Mouse (Mus musculus): ENCODE data around the gene Tbx20. TPM values are rescaled to one million over a fixed set of nuclear protein-coding genes. Genes with fewer than 3 reads are reported as not detected.

Gene Tbx20
- 0.19 and 0.57 TPM in 2 replicates for polyA plus RNA-seq (2014; fragmentation: Nextera tagmentation; extraction: Ambion mirVana)

DNA sequence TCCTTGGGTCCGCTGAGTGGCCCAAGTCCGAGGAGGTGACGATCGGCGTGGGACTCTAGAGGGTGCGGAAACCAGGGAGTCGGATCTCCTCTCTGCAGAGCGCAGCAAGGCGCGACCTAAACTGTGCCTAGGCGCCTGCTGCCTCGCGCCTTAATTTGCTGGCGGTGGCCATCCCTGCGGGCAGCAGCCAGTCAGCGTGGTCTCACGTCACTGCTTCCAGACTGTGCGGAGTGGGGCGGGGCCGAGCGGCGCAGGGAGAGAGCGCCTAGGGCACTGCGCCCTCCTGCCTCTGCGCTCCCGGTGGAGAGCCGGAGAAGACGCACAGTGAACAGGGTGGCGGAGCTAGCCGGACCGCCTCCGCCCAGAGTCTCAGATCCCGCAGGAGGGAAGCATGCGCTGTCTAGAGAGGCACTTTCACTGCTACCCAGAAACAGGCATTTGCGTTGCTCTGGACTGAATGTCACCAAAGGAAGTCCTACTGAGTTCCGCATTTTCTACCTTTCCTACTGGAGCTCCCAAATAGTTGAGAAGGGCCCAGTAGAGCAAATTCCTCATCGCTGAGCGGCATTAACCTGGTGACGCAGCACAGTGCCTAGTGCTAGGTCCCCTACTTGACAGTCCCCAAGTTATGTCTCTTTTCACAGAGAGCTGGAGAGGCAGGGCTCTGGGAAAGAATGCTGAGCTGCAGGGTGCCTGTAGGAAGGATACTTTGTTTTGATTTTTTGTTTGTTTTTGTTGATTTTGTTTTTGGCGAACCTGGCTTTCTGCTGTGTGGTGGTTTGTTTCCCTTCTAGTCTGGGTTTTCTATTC lies at the start of gene Tbx20:
Tbx20 (minus strand) TSS at position 144 of the 810 bp plus-strand sequence.
- Histone ChIP-seq H3K36me3 (ENCODE audit: control insufficient read depth, insufficient read depth, low read length) (no peaks in the 10 kb centered on the region), H3K9ac (replicated peaks; ENCODE audit: low read depth, low read length) (no peak within 1 kb of the TSS), H3K4me2 (replicated peaks; ENCODE audit: low read depth, low read length) (peak within 1 kb of the TSS; percentile 44), H3K4me1 (ENCODE audit: control insufficient read depth, insufficient read depth, low read length) (peaks cover 4% of the 10 kb centered on the region; the same call in 1 of the 2 replicates), H3K9me3 (ENCODE audit: control insufficient read depth, low read depth, low read length) (no peaks in the 10 kb centered on the region), H3K27ac (ENCODE audit: low read length) (no peak within 1 kb of the TSS), H3K4me3 (ENCODE audit: low read depth, low read length) (peak within 1 kb of the TSS; percentile 26), H3K27me3 (ENCODE audit: control insufficient read depth, insufficient read depth, low read length) (peaks cover 74% of the 10 kb centered on the region)
- ATAC-seq (ENCODE audit: insufficient number of reproducible peaks, insufficient read depth, low FRiP score, low read depth): peak; percentile 87
- under 1% methylated on average over 40 of the region's 40 CpGs for WGBS

- Histone ChIP-seq H3K4me1 (ENCODE audit: control insufficient read depth, insufficient read depth, low read length) (no peaks in the 10 kb centered on the region), H3K9ac (replicated peaks; ENCODE audit: low read depth, low read length) (no peak overlapping the region), H3K4me2 (replicated peaks; ENCODE audit: low read depth, low read length) (no peak overlapping the region), H3K27me3 (ENCODE audit: control insufficient read depth, insufficient read depth, low read length) (no peaks in the 10 kb centered on the region), H3K27ac (ENCODE audit: low read length) (no peak overlapping the region), H3K9me3 (ENCODE audit: control insufficient read depth, low read depth, low read length) (no peaks in the 10 kb centered on the region), H3K4me3 (ENCODE audit: low read depth, low read length) (no peak overlapping the region), H3K36me3 (ENCODE audit: control insufficient read depth, insufficient read depth, low read length) (no peaks in the 10 kb centered on the region)
- no peak for ATAC-seq (ENCODE audit: insufficient number of reproducible peaks, insufficient read depth, low FRiP score, low read depth)
- WGBS: 79% methylated on average over 3 of the region's 3 CpGs
These were observed 44.4 kb upstream of the Tbx20 start for GRCm38 (mm10) chr9:24818511-24818910.

DNA sequence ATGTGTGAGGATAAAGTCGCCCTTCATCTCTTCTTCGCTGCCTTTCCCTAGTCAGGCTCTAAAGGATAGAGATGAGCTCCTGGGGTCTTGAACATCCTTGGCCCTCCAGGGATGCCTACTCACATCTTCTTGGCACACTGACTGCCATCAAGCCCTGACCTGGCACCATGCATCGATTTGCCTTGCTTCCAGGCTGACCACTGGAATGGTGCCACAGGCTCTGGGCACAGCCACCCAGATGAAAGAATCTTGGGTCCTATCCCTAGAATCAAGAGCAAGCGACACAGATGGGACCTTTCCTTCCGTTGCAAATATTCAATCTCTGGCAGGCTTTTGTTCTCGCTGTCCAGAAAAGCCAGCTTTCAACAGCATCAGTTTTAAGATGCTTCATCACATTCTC lies 38.4 kb upstream of the Tbx20 start:
- no peaks in the 10 kb centered on the region for H3K9me3 ChIP-seq (ENCODE audit: control insufficient read depth, low read depth, low read length)
- H3K4me2 ChIP-seq (replicated peaks; ENCODE audit: low read depth, low read length): no peak overlapping the region
- no peak overlapping the region for H3K4me3 ChIP-seq (ENCODE audit: low read depth, low read length)
- H3K4me1 ChIP-seq (ENCODE audit: control insufficient read depth, insufficient read depth, low read length): no peaks in the 10 kb centered on the region
- no peak for ATAC-seq (ENCODE audit: insufficient number of reproducible peaks, insufficient read depth, low FRiP score, low read depth)
- 92% methylated on average over 6 of the region's 6 CpGs for WGBS
- no peak overlapping the region for H3K27ac ChIP-seq (ENCODE audit: low read length)
- no peaks in the 10 kb centered on the region for H3K36me3 ChIP-seq (ENCODE audit: control insufficient read depth, insufficient read depth, low read length)
- no peak overlapping the region for H3K9ac ChIP-seq (replicated peaks; ENCODE audit: low read depth, low read length)
- no peaks in the 10 kb centered on the region for H3K27me3 ChIP-seq (ENCODE audit: control insufficient read depth, insufficient read depth, low read length)

DNA sequence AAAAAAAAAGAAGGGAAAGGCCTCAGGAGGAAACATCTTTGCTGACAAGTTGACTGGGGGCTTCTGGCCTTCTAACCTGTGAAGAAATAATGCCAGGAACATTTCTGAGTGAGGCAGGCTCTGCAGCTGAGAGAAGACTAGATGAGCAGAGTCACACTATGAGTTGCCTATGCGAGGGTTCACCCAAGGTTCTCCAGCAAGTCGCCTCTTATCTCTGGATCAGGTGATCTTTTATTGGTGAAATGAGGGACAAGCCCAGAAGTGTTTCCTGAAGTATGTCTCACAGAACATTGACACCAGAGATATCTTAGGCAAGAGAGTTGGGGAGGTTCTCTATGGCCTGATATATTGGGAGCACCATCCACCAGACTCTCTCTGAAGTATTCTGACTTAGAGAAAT lies 18.0 kb upstream of the Tbx20 start:
- Histone ChIP-seq H3K4me1 (ENCODE audit: control insufficient read depth, insufficient read depth, low read length) (no peaks in the 10 kb centered on the region), H3K9ac (replicated peaks; ENCODE audit: low read depth, low read length) (no peak overlapping the region)
- 87% methylated on average over 2 of the region's 2 CpGs for WGBS

DNA sequence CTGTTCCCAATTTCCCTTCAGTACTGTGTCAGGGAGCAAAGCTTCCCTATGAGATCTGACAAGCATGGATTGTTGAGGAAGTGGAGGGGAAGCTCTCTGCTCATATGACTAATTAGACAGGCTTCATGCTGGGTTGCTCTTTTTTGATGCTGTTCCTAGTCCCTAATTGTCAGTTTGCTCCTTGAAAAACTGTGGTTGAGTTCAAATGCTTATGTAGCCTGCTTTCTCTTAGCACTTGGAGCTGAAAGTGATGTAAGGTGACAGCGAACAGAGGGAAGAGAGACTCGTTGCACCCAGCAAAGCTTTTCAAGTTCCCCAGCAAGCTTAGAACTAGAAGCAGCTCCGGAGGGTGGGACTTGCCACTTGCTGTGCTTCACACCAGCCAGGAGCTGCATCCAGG lies 15.3 kb upstream of the Tbx20 start:
- H3K4me1 ChIP-seq (ENCODE audit: control insufficient read depth, insufficient read depth, low read length): no peaks in the 10 kb centered on the region
- H3K4me2 ChIP-seq (replicated peaks; ENCODE audit: low read depth, low read length): no peak overlapping the region
- H3K9ac ChIP-seq (replicated peaks; ENCODE audit: low read depth, low read length): no peak overlapping the region
- H3K4me3 ChIP-seq (ENCODE audit: low read depth, low read length): no peak overlapping the region
- 43% methylated on average over 3 of the region's 3 CpGs for WGBS
- H3K27ac ChIP-seq (ENCODE audit: low read length): no peak overlapping the region
- no peaks in the 10 kb centered on the region for H3K9me3 ChIP-seq (ENCODE audit: control insufficient read depth, low read depth, low read length)
- no peaks in the 10 kb centered on the region for H3K27me3 ChIP-seq (ENCODE audit: control insufficient read depth, insufficient read depth, low read length)
- H3K36me3 ChIP-seq (ENCODE audit: control insufficient read depth, insufficient read depth, low read length): no peaks in the 10 kb centered on the region
- ATAC-seq (ENCODE audit: insufficient number of reproducible peaks, insufficient read depth, low FRiP score, low read depth): no peak

More for the DNA sequence above, 18.0 kb upstream of the Tbx20 start:
- no peaks in the 10 kb centered on the region for H3K36me3 ChIP-seq (ENCODE audit: control insufficient read depth, insufficient read depth, low read length)
- H3K4me3 ChIP-seq (ENCODE audit: low read depth, low read length): no peak overlapping the region
- ATAC-seq (ENCODE audit: insufficient number of reproducible peaks, insufficient read depth, low FRiP score, low read depth): no peak
- no peaks in the 10 kb centered on the region for H3K9me3 ChIP-seq (ENCODE audit: control insufficient read depth, low read depth, low read length)
- H3K27me3 ChIP-seq (ENCODE audit: control insufficient read depth, insufficient read depth, low read length): no peaks in the 10 kb centered on the region
- no peak overlapping the region for H3K27ac ChIP-seq (ENCODE audit: low read length)
- H3K4me2 ChIP-seq (replicated peaks; ENCODE audit: low read depth, low read length): no peak overlapping the region

GRCm38 (mm10) chr9:24782338-24782737 lies 8.2 kb upstream of the Tbx20 start:
- Histone ChIP-seq H3K4me1 (ENCODE audit: control insufficient read depth, insufficient read depth, low read length) (peaks cover 8% of the 10 kb centered on the region; the same call in 1 of the 2 replicates), H3K36me3 (ENCODE audit: control insufficient read depth, insufficient read depth, low read length) (no peaks in the 10 kb centered on the region), H3K4me3 (ENCODE audit: low read depth, low read length) (no peak overlapping the region), H3K27ac (ENCODE audit: low read length) (no peak overlapping the region), H3K4me2 (replicated peaks; ENCODE audit: low read depth, low read length) (no peak overlapping the region), H3K27me3 (ENCODE audit: control insufficient read depth, insufficient read depth, low read length) (peaks cover 47% of the 10 kb centered on the region), H3K9ac (replicated peaks; ENCODE audit: low read depth, low read length) (no peak overlapping the region), H3K9me3 (ENCODE audit: control insufficient read depth, low read depth, low read length) (no peaks in the 10 kb centered on the region)
- WGBS: 39% methylated on average over 3 of the region's 3 CpGs
- ATAC-seq (ENCODE audit: insufficient number of reproducible peaks, insufficient read depth, low FRiP score, low read depth): no peak

- peaks cover 56% of the 10 kb centered on the region for H3K27me3 ChIP-seq (ENCODE audit: control insufficient read depth, insufficient read depth, low read length)
- no peak overlapping the region for H3K9ac ChIP-seq (replicated peaks; ENCODE audit: low read depth, low read length)
These were observed 6.9 kb upstream of the Tbx20 start for GRCm38 (mm10) chr9:24780929-24781441.

GRCm38 (mm10) chr9:24780391-24780928 lies 6.4 kb upstream of the Tbx20 start:
- no peak for ATAC-seq (ENCODE audit: insufficient number of reproducible peaks, insufficient read depth, low FRiP score, low read depth)
- Histone ChIP-seq H3K36me3 (ENCODE audit: control insufficient read depth, insufficient read depth, low read length) (no peaks in the 10 kb centered on the region), H3K9ac (replicated peaks; ENCODE audit: low read depth, low read length) (no peak overlapping the region), H3K4me3 (ENCODE audit: low read depth, low read length) (peak overlapping the region; percentile 24; the same call in 1 of the 2 replicates), H3K4me1 (ENCODE audit: control insufficient read depth, insufficient read depth, low read length) (peaks cover 9% of the 10 kb centered on the region; the same call in 1 of the 2 replicates), H3K27ac (ENCODE audit: low read length) (no peak overlapping the region), H3K9me3 (ENCODE audit: control insufficient read depth, low read depth, low read length) (no peaks in the 10 kb centered on the region), H3K4me2 (replicated peaks; ENCODE audit: low read depth, low read length) (peak overlapping the region; percentile 49), H3K27me3 (ENCODE audit: control insufficient read depth, insufficient read depth, low read length) (peaks cover 56% of the 10 kb centered on the region)
- 2% methylated on average over 20 of the region's 22 CpGs for WGBS

More at GRCm38 (mm10) chr9:24780929-24781441, 6.9 kb upstream of the Tbx20 start:
- H3K27ac ChIP-seq (ENCODE audit: low read length): no peak overlapping the region
- WGBS: under 1% methylated on average over 32 of the region's 32 CpGs
- no peaks in the 10 kb centered on the region for H3K36me3 ChIP-seq (ENCODE audit: control insufficient read depth, insufficient read depth, low read length)
- ATAC-seq (ENCODE audit: insufficient number of reproducible peaks, insufficient read depth, low FRiP score, low read depth): peak; percentile 59
- H3K4me1 ChIP-seq (ENCODE audit: control insufficient read depth, insufficient read depth, low read length): peaks cover 9% of the 10 kb centered on the region; the same call in 1 of the 2 replicates
- no peaks in the 10 kb centered on the region for H3K9me3 ChIP-seq (ENCODE audit: control insufficient read depth, low read depth, low read length)
- H3K4me2 ChIP-seq (replicated peaks; ENCODE audit: low read depth, low read length): peak overlapping the region; percentile 49
- peak overlapping the region; percentile 24 for H3K4me3 ChIP-seq (ENCODE audit: low read depth, low read length)
